Mouse (Mus musculus) WW6 (cell line): ENCODE measurements around the gene Thumpd3.

ENCODE experiments used
- DNase-seq: peaks from one replicate; pipeline ENCODE4 v3.0.0-alpha.2; 2013; ENCODE audit warnings: low read depth, low spot score

The Thumpd3 gene

DNA sequence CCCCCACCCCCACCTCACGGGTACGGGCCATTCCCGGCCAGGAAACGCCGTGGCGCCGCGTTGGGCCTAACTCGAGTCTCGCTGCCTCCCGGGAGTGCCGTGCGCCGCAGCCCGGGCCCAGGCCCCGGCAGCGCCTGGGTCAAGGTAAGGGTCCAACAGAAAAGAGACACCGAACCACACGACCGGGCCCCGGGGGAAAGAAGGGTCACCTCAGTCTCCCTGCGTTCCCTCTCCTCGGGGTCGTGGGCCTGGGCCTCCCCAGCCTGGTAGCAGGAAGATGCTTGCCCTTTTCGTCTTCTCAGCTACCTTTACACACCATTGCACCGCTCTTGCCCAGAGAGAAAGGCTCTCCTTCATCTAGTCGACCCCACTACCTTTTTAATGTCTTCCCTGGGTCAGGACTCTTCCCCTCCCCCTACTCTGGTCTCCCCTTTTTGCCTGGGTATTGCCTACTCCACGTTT, 31.6 kb downstream of the Thumpd3 start:
- no peak for DNase-seq

GRCm38 (mm10) chr6:113078031-113078721, 32.2 kb downstream of the Thumpd3 start:
- DNase-seq = no peak

DNA sequence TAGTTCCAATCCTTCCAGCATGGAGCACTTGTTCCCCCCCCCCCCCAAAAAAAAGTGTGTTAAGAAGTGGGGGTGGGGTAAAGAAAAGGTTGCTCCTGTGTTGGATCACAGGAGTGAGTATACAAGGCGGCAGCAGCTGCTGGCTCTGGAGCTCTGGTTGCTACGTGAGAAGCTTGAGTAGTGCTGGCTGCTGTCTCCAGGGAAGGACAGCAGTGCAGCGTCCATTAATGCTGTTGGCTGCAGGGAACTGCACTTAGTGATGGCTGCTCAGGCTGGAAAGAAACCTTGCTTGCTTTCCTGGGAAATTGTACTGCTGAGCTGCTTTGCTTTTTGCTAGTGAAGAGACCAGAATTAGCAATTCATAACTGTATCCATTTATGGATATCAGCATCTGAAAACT, 33.5 kb downstream of the Thumpd3 start:
- DNase-seq = no peak

DNA sequence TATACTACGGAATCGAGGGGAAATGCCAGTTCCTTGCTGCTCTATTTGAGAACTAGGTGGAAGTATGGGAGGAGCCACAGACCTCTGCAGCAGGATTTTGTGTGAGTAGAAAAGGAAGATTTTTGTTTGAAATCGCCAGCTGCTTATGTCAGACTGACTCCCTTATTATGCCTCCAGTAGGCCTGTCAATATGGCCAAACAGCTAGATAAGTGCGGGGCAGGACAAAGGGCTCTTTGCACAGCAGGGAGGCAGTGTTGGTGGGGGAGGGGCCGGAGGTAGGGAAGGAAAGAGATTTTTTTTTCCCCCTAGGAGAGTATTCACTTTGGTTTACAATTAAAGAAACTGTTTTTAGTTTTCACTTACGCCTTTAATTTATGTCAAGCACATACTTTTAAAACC, 36.2 kb downstream of the Thumpd3 start:
- no peak for DNase-seq

DNA sequence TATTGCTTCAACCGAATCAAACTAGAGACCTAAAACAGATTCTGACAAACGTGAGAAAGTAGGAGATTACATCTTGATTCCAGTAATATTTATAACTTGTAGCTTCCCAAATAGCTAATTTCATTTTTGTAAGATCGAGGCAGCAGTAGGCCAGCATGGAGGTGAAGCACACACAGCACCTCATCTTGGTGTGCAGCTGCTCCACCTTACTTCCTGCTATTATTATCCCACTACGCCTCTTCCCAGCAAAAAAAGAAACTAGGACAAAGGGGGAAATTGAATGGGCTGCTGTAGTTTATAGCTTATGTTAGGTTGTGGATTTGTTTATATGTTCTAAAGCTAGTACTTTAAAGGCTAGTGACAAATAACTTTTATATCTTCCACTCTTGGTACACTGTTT, 38.6 kb downstream of the Thumpd3 start:
- DNase-seq = no peak

GRCm38 (mm10) chr6:113093206-113093605, 47.2 kb downstream of the Thumpd3 start:
- no peak for DNase-seq

DNA sequence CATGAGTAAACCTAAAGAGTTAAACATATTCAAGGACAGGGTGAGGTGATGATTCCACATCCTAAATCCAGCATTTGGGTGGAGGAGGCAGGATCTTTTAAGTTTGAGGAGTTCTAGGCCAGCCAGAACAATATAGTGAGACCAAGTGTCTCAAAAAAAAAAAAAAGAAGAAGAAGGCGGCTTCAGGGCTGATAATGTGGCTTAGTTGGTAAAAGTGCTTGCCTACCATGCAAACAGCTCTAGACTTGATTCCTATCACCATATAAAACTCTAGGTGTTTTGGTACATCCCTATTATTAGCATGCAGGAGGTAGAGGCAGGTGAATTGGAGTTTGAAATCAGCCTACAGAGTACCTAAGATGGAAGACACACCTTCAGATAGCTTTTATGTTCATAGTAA, 49.5 kb downstream of the Thumpd3 start:
- no peak for DNase-seq

GRCm38 (mm10) chr6:113097662-113098061, 51.6 kb downstream of the Thumpd3 start:
- no peak for DNase-seq

DNA sequence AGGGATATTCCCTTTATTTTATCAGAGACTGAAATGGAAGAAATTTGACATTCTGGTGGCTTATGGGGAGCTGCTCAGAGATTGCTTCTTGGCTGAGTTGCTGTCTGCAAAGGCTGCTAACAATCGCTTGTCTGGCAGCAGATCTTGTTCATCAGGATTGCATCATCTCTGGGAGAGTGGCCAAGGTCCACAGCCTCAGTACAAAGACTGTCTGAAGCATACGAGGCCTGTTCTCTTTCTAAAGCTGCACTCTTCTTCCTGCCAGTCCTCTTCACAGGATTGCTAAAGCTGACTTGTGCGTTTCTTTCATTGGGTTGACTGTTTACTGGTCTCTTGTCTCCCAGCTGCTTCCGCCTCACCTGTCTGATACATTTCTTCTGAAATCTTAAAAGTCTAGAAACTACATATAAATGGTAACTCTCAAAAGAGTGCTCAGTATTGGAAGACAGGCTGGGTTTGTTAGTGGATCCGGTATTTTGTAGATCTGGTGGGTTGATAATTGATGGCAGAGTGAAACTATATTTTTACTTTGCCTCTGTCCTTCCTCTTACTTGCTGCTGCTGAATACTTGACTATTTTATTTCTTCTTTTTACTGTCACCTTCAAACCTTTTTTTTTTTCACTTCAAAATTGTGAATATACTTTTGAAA, 53.7 kb downstream of the Thumpd3 start:
- no peak for DNase-seq

DNA sequence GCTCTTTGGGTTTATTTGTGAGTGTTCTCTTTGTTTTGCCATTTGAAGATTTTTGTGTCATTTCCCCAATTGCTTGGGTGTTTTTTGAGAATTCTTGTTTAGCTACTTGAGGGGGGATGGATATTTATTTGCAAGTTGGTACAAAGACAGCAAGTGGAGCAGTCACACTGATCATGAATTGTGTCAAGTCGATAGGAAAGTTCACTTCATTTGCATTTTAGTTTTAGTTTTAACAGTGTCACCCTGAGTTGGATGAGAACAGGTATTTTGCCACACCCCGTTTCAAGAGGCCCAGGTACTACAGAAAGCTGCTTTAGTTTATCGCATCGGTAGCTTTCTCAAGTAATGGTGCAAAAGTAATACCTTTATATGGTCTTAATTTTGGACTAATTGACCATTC, 56.5 kb downstream of the Thumpd3 start:
- no peak for DNase-seq

GRCm38 (mm10) chr6:113103765-113104164, 57.7 kb downstream of the Thumpd3 start:
- DNase-seq = peak; percentile 52

- no peak for DNase-seq
Measured at GRCm38 (mm10) chr6:113109378-113109777, 63.4 kb downstream of the Thumpd3 start.

DNA sequence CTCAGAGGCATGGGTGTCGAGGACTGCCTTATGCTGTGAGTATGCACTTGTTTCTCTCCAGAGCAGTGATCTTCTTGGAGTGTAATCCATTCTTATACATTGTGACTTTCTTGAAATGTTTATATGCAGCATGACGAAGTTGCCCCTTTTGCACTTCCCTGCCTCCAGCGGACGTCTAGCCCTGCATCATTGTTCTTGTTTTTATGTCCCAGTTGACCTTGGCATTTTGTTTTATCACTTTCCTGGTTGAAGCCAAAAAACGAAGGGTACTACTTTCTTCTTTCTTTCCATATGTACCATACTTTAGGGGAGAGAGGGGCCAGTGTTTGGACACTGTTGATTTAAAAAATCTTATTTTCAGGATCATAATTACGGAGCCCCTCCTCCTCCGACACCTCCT, 63.9 kb downstream of the Thumpd3 start:
- no peak for DNase-seq
